Mouse (Mus musculus) forebrain, embryonic 12.5 days (tissue): ENCODE measurements at regions not wholly inside any gene's neighbourhood (a gene's known extent, or its start where the extent isn't known, plus 50 kb on each side); places are given as distances from the start of the nearest gene placed in this dataset.
"Not testable (repeated sequence)": the region's sequence is repeated elsewhere in the genome, so short reads cannot be mapped to it uniquely, and the experiment has no call there.

Experiments used
- ATAC-seq: fragments of 200-750 bp; cut with Nextera tagmentation; 2 replicates; pipeline ENCODE4 v1.8.0; 2017; ENCODE audit warnings: moderate TSS enrichment; ENCODE audit not compliant: low FRiP score
- H3K27ac ChIP-seq: fragments of 300-500 bp; sonication (generic); 2 replicates; pipeline ENCODE4 v1.5.1; 2016; ENCODE audit warnings: mild to moderate bottlenecking
- H3K27me3 ChIP-seq: fragments of 300-500 bp; sonication (generic); 2 replicates; pipeline ENCODE4 v1.6.1; 2016; ENCODE audit warnings: mild to moderate bottlenecking
- H3K36me3 ChIP-seq: fragments of 300-500 bp; sonication (generic); replicated peaks from 2 replicates; pipeline ENCODE4 v1.6.1; 2016; ENCODE audit warnings: mild to moderate bottlenecking
- H3K4me1 ChIP-seq: fragments of 300-500 bp; sonication (generic); 2 replicates; pipeline ENCODE4 v1.6.1; 2016
- H3K4me2 ChIP-seq: fragments of 300-500 bp; sonication (generic); 2 replicates; pipeline ENCODE4 v1.6.1; 2016; ENCODE audit warnings: mild to moderate bottlenecking, moderate library complexity
- H3K4me3 ChIP-seq: fragments of 300-500 bp; sonication (generic); replicated peaks from 2 replicates; pipeline ENCODE4 v1.5.1; 2016; ENCODE audit warnings: mild to moderate bottlenecking
- H3K9ac ChIP-seq: fragments of 300-500 bp; sonication (generic); 2 replicates; pipeline ENCODE4 v1.6.1; 2016; ENCODE audit warnings: mild to moderate bottlenecking
- H3K9me3 ChIP-seq: fragments of 300-500 bp; sonication (generic); 2 replicates; pipeline ENCODE4 v1.6.1; 2016
- WGBS: fragments of 180-500 bp; shearing (Covaris S2); methylation state at CpG from one replicate; pipeline ENCODE4 v1.1.7; 2016; 5-methylcytosine and 5-hydroxymethylcytosine counted together

GRCm38 (mm10) chr13:97356923-97357807 is 116.3 kb downstream of the Enc1 start:
- H3K27me3 ChIP-seq: no peaks in the 10 kb centered on the region
- H3K4me2 ChIP-seq: no peak overlapping the region
- no peaks in the 10 kb centered on the region for H3K36me3 ChIP-seq
- WGBS: 72% methylated on average over 13 of the region's 13 CpGs
- no peak for ATAC-seq
- 0 out of 2 replicates have a peak, but pooled peaks cover 4% of the 10 kb centered on the region for H3K4me1 ChIP-seq
- H3K9me3 ChIP-seq: no peaks in the 10 kb centered on the region
- no peak overlapping the region for H3K4me3 ChIP-seq
- no peak overlapping the region for H3K27ac ChIP-seq
- H3K9ac ChIP-seq: no peak overlapping the region

- not testable (repeated sequence) for H3K4me1 ChIP-seq, H3K27ac ChIP-seq, H3K4me3 ChIP-seq, ATAC-seq, H3K36me3 ChIP-seq, H3K9me3 ChIP-seq, H3K9ac ChIP-seq, H3K27me3 ChIP-seq, H3K4me2 ChIP-seq
- WGBS: 91% methylated on average over 6 of the region's 6 CpGs
These were observed 114.5 kb downstream of the Enc1 start for GRCm38 (mm10) chr13:97355411-97355810.

- 90% methylated on average over 7 of the region's 7 CpGs for WGBS
- Histone ChIP-seq H3K36me3 (no peaks in the 10 kb centered on the region), H3K27me3 (no peaks in the 10 kb centered on the region), H3K27ac (no peak overlapping the region), H3K9me3 (no peaks in the 10 kb centered on the region), H3K4me1 (no peaks in the 10 kb centered on the region), H3K4me3 (no peak overlapping the region), H3K9ac (no peak overlapping the region), H3K4me2 (no peak overlapping the region)
- ATAC-seq: no peak
These were observed 106.8 kb downstream of the Enc1 start for GRCm38 (mm10) chr13:97347696-97348095.

- WGBS: 75% methylated on average over 7 of the region's 7 CpGs
These were observed 100.4 kb downstream of the Enc1 start for GRCm38 (mm10) chr13:97341218-97341889.

GRCm38 (mm10) chr13:97337954-97338353 is 97.0 kb downstream of the Enc1 start:
- 2% methylated on average over 3 of the region's 3 CpGs for WGBS
- H3K9me3 ChIP-seq: no peaks in the 10 kb centered on the region
- H3K36me3 ChIP-seq: no peaks in the 10 kb centered on the region
- H3K9ac ChIP-seq: no peak overlapping the region
- peak; percentile 71; the same call in 1 of the 2 replicates for ATAC-seq
- 0 out of 2 replicates have a peak overlapping the region, but pooled peaks have one; percentile 25 for H3K27ac ChIP-seq
- H3K4me3 ChIP-seq: no peak overlapping the region
- no peaks in the 10 kb centered on the region for H3K27me3 ChIP-seq
- peaks cover 30% of the 10 kb centered on the region for H3K4me1 ChIP-seq
- no peak overlapping the region for H3K4me2 ChIP-seq

More at GRCm38 (mm10) chr13:97341218-97341889, 100.4 kb downstream of the Enc1 start:
- Histone ChIP-seq H3K27me3 (no peaks in the 10 kb centered on the region), H3K27ac (no peak overlapping the region), H3K4me1 (peaks cover 15% of the 10 kb centered on the region), H3K36me3 (no peaks in the 10 kb centered on the region), H3K4me2 (no peak overlapping the region), H3K9me3 (no peaks in the 10 kb centered on the region), H3K9ac (no peak overlapping the region), H3K4me3 (no peak overlapping the region)
- no peak for ATAC-seq

GRCm38 (mm10) chr13:97337296-97337731 is 96.4 kb downstream of the Enc1 start:
- 67% methylated on average over 10 of the region's 10 CpGs for WGBS
- Histone ChIP-seq H3K27ac (no peak overlapping the region), H3K4me2 (no peak overlapping the region), H3K9me3 (no peaks in the 10 kb centered on the region), H3K27me3 (no peaks in the 10 kb centered on the region), H3K36me3 (no peaks in the 10 kb centered on the region), H3K4me1 (peaks cover 31% of the 10 kb centered on the region), H3K9ac (no peak overlapping the region), H3K4me3 (no peak overlapping the region)
- ATAC-seq: no peak

- H3K4me1 ChIP-seq: peaks cover 31% of the 10 kb centered on the region
- H3K9ac ChIP-seq: no peak overlapping the region
- H3K4me3 ChIP-seq: no peak overlapping the region
- 0 out of 2 replicates have a peak, but pooled peaks cover 3% of the 10 kb centered on the region for H3K27me3 ChIP-seq
- H3K4me2 ChIP-seq: no peak overlapping the region
- no peaks in the 10 kb centered on the region for H3K9me3 ChIP-seq
- ATAC-seq: no peak
- H3K36me3 ChIP-seq: no peaks in the 10 kb centered on the region
- H3K27ac ChIP-seq: no peak overlapping the region
- WGBS: 7% methylated on average over 10 of the region's 10 CpGs
These were observed 93.1 kb downstream of the Enc1 start for GRCm38 (mm10) chr13:97333801-97334534.

GRCm38 (mm10) chr13:97331072-97331471 is 90.2 kb downstream of the Enc1 start:
- WGBS: 89% methylated on average over 14 of the region's 14 CpGs
- Histone ChIP-seq H3K27me3 (0 out of 2 replicates have a peak, but pooled peaks cover 3% of the 10 kb centered on the region), H3K9me3 (no peaks in the 10 kb centered on the region), H3K27ac (no peak overlapping the region), H3K9ac (no peak overlapping the region), H3K4me3 (no peak overlapping the region), H3K4me2 (no peak overlapping the region), H3K36me3 (no peaks in the 10 kb centered on the region), H3K4me1 (peaks cover 17% of the 10 kb centered on the region)
- ATAC-seq: no peak

- not testable (repeated sequence) for H3K27me3 ChIP-seq, H3K4me3 ChIP-seq, H3K36me3 ChIP-seq, H3K9ac ChIP-seq, H3K4me1 ChIP-seq, H3K27ac ChIP-seq, H3K9me3 ChIP-seq, H3K4me2 ChIP-seq, ATAC-seq
- 86% methylated on average over 4 of the region's 4 CpGs for WGBS
These were observed 80.4 kb downstream of the Enc1 start for GRCm38 (mm10) chr13:97321307-97321706.

- no peaks in the 10 kb centered on the region for H3K27me3 ChIP-seq
- 63% methylated on average over 3 of the region's 4 CpGs for WGBS
- H3K9ac ChIP-seq: no peak overlapping the region
- H3K4me3 ChIP-seq: no peak overlapping the region
- H3K4me2 ChIP-seq: no peak overlapping the region
- no peaks in the 10 kb centered on the region for H3K9me3 ChIP-seq
- no peak for ATAC-seq
- no peak overlapping the region for H3K27ac ChIP-seq
- no peaks in the 10 kb centered on the region for H3K36me3 ChIP-seq
- H3K4me1 ChIP-seq: peaks cover 10% of the 10 kb centered on the region
These were observed 79.9 kb downstream of the Enc1 start for GRCm38 (mm10) chr13:97320756-97321155.

- no peaks in the 10 kb centered on the region for H3K9me3 ChIP-seq
- H3K9ac ChIP-seq: no peak overlapping the region
- no peak for ATAC-seq
- H3K36me3 ChIP-seq: no peaks in the 10 kb centered on the region
- H3K27me3 ChIP-seq: no peaks in the 10 kb centered on the region
- WGBS: 79% methylated on average over 1 of the region's 1 CpGs
- H3K27ac ChIP-seq: no peak overlapping the region
- H3K4me3 ChIP-seq: no peak overlapping the region
- H3K4me2 ChIP-seq: no peak overlapping the region
- H3K4me1 ChIP-seq: peaks cover 10% of the 10 kb centered on the region
These were observed 79.4 kb downstream of the Enc1 start for GRCm38 (mm10) chr13:97320298-97320697.

- Histone ChIP-seq H3K27me3 (no peaks in the 10 kb centered on the region), H3K27ac (no peak overlapping the region), H3K4me1 (peaks cover 17% of the 10 kb centered on the region), H3K4me3 (no peak overlapping the region), H3K36me3 (no peaks in the 10 kb centered on the region), H3K9me3 (no peaks in the 10 kb centered on the region), H3K4me2 (no peak overlapping the region), H3K9ac (no peak overlapping the region)
- 21% methylated on average over 3 of the region's 3 CpGs for WGBS
- ATAC-seq: 0 out of 2 replicates have a peak, but pooled peaks have one; percentile 41
These were observed 76.7 kb downstream of the Enc1 start for GRCm38 (mm10) chr13:97317633-97318032.
